Mouse (Mus musculus): ENCODE results near the gene Stox1.
"Not testable (repeated sequence)": the region's sequence is repeated elsewhere in the genome, so short reads cannot be mapped to it uniquely, and the experiment has no call there.

Gene Stox1

DNA sequence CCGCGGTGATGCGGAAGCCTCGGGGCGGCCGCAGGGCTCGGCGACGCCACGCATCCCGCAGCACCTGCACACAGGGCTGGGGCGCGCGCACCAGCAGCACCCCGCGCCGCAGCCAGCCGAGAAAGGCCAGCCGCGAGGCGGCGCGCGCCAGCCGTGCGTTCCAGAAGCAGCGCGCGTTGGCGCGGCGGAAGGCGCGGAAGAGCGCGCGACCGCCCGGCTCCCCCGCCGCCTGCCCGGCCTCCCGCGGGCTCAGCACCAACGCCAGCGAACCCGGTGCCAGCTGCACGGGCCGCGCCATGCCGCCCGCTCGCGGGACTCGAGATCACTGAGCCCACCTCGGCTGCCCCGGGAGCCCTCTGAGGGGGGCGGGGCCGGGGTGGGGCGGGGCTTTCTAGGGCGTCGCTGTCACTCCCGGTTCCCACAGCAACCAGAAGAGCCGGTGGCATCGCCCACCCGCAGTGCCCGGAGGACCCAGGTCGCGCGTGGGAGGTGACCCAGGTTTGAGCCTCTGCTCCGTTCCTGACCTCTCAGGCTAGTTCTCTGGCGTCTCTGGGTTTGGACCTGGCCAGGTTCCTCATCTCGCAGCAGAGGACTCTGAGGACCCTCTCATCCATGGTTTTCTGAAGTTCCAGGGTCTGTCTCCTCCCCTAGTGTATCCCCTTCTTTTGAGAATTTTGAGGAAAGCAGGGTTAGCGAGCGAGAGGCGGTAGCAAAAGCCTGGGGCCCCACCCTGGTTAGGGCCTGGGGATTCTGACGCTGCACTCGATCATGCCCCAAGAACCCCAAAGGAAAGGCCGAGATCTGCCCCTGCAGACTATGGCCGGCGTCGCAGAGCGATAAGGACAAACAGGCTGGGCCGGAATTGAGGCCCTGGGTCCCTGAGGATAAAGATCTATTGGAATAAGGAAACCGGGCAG, at the start of gene Stox1:
Stox1 (minus strand) TSS at position 358 of the 917 bp plus-strand sequence.
- DNase-seq (ENCODE audit: low spot score in 2 of 2), result peak; percentile 70 to 73

DNA sequence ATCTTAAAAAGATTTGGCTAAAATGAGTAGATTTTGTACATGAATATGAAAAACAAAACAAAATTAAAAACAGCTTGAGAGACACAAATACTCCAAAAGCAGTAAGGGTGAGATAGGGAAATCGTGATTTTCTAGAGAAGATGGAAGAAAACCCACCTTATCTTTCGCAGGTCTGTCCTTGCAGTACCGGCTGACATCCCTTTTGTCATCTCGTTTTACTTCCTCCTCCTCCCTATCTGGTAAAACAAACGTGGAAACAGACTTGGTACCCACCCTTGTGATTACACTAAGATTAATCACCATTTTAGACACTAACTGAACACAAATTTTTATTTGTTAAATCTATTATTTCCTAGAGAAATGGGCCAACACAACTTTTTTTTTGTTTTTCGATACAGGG, 24.9 kb upstream of the Stox1 start:
- no peak for DNase-seq (ENCODE audit: low spot score in 2 of 2)

DNA sequence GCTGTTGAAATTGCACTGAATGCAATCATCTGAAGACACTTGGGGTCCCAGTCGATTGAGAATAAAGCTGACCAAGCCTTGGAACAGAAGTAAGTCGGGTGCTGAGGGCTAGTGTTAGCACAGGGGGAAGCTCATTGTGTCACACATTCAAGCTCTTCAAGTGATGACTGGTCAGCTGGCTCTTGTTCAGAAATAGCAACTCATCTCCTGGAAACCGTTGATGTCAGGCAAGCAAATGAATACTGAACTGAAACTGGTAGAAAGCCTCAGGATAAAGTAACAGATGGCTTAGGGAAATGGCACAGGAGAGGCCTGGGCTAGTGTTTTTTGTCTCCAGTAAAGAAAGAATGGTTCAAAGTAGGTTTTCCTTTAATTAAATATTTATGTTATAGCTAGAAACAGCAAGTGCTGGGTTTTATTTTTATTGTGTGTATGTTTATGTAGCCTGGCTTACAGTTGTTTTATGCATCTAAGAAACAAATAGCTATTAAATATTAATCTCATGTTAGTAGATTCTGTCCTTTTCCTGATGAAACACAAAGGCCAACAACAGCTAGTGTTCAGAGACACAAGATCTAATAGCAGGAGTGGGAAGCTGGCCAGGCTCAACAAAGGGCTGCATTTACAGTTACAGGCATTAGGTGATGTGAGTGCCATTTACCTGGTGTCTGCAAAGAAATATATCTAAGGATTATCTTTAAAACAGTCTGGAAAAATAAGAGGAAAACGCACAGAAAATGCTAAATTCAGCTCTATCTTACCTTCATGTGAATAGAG, 14.2 kb upstream of the Stox1 start:
- peak in 1 of 2 experiments; percentile 57 for DNase-seq (ENCODE audit: low spot score in 2 of 2)

DNA sequence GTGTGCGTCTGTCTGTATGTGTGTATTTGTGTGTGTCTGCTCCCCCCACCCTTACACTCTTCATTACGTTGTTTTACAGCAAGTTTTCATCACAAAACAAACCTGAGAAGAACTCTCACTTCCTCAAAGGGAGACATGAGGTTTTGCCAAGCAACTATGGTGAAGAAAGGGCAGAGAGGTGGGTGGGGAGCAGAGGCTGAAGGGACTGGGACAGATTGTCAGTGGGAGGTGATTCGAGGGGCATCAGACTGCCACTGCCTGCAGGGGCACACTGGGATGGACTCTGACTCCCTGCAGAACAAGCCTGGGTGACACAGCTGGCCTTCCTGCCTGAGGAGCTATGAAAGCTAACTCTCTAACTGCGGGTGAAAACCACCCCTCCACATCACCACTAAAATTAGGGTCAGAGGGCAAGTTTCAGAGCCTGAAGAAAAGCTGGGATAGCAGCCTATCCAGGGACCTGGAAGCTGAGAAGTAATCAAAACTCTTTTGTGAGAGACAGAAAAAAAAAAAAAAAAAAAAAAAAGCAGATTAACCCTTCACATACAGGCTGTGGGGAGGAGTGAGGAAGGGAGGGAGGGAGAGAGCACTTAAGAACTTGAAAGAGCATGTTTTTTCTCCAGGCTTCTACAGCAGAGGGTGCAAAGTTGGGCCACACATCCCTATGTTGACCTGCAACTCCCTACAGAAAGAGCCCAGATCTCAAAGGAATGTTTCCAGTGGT, 11.2 kb upstream of the Stox1 start:
- no peak for DNase-seq (ENCODE audit: low spot score in 2 of 2)

DNA sequence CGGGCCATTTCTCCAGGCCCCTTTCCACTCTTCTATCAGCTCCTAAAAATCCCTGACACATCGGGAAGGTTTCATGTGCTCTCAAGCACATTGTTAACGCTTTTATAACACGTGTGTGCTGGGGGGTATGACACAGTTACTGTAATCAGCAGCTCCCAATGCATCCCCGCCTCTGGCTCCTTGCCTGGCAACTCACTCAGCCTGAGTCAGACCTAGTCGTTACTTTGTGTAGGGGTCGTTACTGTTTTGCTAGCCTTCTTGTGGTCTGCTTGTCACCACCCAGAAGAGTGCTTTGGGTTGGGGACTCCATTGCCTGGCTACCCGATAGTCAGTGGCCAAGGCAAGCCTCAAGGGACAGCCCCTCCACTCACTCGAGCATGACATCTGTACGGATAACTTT, 4.9 kb upstream of the Stox1 start:
- DNase-seq (ENCODE audit: low spot score in 2 of 2), result no peak

DNA sequence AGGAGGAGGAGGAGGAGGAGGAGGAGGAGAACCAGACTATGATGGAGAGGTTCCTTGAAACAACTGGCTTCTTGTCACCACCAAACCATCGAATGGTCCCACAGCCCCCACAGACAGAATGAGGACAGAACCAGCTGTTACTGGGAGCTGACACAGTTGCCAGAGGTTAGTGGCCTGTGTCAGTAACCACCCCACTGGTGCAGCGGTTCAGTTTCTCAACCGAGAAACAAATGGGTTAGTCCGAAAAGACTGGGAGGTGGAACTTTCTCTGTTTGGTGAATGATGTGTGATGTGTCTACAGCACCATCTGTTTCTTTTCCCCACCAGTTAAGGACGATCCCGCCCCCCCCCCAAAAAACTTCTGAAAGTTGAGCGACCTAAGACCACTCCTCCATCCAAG, 992 bp downstream of the Stox1 start:
- no peak for DNase-seq (ENCODE audit: low spot score in 2 of 2)

DNA sequence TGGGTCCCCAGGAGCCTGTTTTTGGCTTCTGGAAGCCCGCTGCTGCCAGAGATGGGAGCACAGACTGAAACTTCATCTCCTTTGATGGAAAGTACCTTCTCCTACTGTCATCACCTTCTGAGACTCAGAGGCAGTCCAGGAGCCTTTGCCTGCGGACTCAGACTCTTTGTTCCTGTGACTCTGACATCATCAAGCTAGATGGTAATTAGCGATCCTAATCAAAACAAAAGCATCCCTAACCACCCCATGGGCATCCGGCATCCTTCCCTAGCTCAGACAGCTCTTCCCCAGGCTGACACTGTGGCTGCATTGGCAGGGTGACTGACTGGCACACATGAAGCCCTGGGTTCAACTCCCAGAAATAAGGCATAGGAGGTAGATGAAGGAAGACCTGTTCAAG, 3.2 kb downstream of the Stox1 start:
- no peak for DNase-seq (ENCODE audit: low spot score in 2 of 2)

DNA sequence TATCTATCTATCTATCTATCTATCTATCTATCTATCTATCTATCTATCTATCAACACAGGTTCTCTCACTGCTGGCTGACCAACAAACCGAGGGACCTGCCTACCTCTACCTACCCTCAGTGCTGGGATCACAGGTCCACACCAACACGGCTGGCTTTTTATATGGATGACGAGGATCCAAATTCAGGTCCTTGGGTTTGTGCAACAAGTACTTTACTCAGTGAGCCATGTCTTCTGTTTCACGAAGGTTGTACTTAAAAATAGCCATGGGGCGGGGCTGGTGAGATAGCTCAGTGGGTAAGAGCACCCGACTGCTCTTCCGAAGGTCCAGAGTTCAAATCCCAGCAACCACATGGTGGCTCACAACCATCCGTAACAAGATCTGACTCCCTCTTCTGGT, 5.4 kb downstream of the Stox1 start:
- not testable (repeated sequence) for DNase-seq (ENCODE audit: low spot score in 2 of 2)

DNA sequence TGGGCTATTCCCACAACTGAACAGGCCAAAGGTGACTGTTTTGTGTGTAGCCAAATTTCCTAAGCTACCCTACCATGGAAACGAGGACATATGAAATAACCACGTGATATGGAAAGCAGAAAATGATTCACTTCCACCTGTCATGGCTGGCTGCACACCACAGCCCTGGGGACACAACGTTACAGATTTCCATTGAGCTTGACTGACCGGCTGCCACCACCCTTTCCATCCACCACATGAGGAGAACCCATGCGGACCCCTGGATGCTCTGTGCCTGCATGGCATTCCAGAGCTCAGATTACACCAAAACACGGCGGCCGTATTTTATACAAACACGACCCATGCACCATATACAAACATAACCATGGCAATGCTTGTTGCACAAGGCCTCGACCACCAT, 12.5 kb downstream of the Stox1 start:
- DNase-seq (ENCODE audit: low spot score in 2 of 2), result no peak

DNA sequence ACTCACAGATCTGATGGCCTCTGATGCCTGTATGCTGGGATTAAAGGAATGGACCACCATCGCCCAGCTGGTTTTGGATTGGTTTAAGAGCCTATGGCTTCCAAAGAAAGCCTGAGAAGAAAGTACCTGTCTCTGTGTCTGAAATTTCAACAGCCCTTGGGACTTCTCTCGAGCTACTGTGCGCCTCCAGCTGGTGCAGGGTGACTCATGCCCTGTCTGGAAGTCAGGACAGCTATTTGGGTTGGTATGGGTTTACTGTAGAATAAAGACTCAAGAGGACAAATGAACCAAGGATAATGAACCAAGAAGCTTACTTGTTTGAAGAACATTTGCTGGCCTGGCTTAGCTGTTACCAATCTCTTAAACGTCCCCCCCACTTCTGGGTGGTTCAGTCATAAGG, 22.3 kb downstream of the Stox1 start:
- DNase-seq (ENCODE audit: low spot score in 2 of 2), result no peak

DNA sequence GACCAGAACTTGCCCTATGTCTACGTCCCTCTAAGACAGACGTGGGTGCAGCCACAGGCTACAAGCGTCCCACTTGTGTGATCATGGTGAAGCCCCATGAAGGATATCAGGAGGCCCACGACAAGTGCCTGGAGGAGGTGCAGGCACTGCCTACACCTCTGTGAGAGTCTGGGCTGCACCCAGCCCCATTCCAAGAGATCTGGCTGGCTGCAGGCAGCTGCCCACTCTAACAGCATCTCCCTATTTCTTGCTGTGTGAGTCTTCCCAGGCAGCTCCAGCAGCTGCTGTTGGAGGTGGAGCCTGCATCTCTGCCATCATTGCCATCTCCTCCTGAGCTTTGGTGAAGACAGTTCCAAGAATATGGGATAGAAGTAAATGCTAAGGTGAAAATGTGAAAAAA, 23.5 kb downstream of the Stox1 start:
- no peak for DNase-seq (ENCODE audit: low spot score in 2 of 2)

DNA sequence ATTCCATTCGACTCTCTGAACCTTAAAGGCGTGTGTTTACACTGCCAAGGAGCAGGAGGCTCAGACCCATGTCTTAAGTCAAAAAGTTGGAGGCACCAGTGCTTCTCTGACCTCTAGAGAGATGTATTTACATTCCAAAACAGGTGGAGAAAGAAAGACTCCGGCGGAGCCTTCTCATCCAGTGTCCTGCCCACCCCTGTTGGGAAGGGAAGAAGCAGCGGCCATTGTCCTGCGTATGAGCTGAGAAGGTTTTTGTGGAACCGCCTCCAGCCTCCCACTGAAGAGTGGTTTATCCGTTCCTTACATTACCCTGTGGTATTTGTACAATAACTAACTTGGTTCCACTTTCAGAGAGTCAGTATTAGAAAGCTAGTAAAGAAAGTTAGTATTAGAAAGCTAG, 33.2 kb downstream of the Stox1 start:
- DNase-seq (ENCODE audit: low spot score in 2 of 2), result no peak

DNA sequence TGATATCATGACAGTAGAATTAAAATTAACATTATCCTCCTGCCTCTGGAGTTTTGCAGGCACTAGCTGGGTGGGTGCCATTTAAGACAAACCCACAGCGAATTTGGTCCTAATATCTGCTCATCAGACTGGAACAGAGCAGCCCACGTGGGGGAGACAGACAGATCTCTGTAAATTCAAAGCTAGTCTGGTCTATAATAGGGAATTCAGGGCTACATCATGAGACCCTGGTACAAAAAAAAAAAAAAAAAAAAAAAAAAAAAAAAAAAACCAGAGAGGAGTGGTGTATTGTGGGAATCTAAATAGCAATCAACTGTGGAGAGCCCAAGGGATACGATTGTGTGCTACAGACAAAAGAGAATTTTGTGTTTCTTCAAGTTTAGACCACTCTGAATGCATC, 33.7 kb downstream of the Stox1 start:
- DNase-seq (ENCODE audit: low spot score in 2 of 2), result no peak

DNA sequence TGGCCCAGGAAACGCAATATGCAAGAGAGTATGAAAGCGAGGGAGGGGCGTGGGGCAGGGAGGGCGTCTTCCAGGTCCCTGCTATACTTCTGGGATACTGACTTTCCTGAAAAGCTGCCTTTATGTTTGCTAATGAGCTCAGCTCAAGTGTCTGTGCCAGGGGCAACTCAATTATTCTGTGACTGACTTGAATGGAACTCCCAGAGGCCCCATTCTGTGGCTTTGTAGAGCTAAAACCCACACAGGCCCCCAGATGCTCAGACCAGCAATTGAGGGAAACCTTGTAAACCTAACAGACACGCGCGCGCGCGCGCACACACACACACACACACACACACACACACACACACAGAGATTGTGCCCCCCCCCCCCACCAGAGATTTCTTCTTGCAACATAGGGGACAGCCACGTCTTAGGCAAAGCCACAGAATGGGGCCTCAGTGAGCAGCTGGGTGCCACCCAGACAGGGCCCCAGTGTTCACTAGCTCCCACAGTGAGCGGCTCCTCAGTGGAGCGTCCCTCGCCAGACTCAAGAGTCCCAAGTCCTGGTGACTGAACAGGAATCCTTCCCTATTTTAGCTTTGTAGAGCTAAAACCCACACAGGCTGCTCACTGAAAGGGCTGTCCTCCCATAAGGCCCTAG, 38.8 kb downstream of the Stox1 start:
- DNase-seq (ENCODE audit: low spot score in 2 of 2), result no peak

DNA sequence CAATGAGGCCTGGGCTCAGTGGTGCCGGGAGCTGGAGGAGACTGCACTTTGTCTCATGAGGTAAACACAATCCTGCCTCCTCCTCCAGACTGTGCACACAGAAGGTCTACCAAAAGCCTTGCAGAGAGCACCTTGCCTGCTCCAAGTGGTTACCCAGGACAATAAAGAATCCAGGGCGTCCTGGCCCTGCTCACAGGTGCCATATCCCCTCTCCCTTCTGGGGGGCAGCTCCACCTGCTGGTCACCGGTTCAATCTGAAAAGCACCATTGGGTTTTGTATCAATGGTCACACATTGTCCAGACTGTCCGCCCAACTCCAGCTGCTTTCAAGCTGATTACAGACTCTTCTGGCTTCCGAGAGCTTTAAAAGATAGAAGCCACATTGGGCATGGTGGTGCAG, 42.9 kb downstream of the Stox1 start:
- no peak for DNase-seq (ENCODE audit: low spot score in 2 of 2)

DNA sequence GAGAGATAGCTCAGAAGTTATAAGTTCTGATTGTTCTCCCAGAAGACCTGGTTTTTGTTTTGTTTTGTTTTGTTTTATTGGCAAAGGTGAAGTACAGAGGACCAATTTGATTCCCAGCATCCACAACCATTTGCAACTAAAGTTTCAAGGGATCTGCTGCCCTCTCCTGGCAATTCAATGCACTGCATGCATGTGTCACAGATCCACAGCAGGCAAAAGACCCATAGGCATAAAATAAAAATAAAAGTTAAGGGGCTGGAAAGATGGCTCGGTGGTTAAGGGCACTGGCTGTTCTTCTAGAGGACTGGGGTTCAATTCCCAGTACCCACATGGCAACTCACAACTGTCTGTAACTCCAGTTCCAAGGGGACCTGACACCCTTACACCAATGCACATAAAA, 46.1 kb downstream of the Stox1 start:
- no peak for DNase-seq (ENCODE audit: low spot score in 2 of 2)

DNA sequence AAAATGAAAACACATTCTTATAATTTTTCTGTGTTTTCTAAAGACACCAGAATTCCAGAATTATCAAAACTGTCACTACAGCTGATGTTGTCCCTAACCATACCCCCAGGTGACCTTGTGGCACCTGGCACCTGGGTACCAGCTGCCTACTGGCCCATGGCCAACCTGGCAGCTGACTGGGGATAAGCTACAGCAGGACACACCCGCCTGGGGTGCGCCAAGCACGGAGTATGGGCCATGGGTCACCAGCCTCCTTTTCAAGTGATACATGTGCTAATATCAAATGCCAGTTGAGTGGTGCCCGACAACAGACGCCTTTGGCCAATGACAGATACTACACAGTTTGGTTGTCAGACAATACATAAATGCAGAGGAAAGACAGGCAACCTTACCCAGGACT, 48.6 kb downstream of the Stox1 start:
- no peak for DNase-seq (ENCODE audit: low spot score in 2 of 2)

DNA sequence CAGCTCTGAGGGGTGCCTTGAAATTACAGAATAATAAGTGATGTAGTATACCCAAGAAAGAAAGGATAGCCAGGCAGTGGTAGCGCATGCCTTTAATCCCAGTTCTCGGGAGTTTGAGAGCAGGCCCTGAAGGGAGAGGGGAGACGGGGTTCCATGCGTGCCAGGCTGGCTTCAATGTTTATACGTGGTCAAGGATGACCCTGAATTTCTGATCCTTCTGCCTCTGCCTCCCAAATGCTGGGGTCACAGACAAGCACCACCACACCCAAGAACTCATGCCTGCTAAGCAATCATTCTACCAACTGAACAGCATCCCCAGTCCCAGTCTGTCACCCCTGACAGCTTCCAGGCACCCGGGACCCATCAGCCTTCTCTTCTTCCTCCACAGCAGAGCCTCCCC, 49.7 kb downstream of the Stox1 start:
- DNase-seq (ENCODE audit: low spot score in 2 of 2), result no peak

DNA sequence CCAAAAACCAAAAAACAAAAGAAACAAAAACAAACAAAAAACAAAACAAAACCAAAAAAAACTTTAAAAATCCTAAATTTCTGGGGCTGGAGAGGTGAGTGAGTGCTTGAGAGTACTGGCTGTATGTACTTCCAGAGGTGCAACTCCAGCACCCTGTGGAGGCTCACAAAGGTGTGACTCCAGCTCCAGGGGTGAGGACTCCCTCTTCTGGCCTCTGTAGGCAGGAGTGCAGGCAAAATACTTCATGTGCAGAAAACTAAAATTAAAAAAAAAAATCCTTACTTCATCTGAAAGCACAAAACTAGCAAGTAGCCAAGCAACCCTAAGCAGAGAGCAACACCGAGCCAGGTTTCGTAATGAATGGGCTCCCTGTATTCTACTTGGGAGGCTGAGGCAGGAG, 53.6 kb downstream of the Stox1 start:
- no peak for DNase-seq (ENCODE audit: low spot score in 2 of 2)

DNA sequence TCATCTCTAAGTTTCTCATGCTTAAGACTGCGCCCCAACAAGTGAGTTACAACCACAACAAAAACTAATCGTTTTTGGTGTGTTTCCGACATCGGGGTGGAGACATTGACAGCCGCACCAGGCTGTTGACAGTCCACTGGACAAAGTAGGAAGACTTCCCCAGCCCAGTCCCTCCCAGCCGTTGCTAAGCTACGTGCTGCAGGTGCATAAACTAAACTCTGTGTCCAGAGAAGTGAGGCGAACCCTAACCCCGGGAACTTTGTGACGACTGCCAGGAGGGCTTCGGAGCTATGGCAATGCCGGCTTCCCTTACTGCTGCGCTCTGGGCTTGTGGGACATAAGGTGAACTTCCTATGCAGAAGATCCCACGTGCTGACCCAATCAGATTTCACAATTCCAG, 56.7 kb downstream of the Stox1 start:
- no peak for DNase-seq (ENCODE audit: low spot score in 2 of 2)

DNA sequence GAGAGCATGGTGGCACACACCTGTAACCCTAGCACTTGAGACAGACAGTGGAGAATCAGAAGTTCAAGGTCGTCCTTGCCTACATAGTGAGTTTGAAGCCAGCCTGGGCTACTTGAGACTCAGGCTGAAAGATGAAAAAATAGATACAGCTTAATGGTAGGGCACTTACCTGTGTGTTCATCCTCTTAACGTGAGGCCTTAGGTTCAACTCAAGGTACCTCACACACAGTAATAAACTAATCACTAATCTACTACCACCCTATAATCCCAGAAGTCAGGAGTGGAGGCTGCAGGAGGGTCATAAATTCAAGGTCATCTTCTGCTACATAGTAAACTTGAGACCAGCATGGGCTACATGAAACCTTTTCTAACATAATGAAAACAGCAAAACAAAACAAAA, 57.5 kb downstream of the Stox1 start:
- no peak for DNase-seq (ENCODE audit: low spot score in 2 of 2)

DNA sequence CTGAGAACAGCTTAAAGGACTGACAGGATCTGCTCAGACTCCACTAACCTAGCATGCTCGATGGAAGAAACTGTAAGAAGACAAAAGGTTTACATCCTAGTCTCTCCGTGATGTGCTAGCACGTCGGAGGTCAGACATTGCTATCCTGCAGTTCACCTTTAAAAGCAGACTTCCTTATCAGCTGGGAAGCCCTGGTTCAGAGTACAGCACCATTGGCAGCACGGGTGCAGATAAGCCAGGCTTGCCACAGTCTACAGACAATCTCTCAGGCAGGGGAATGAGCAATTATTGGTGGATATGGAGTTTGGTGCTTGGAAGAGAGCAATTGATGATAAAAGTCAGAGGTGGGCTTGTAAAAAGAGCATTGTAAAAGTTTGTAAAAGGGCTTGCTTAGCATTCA, 57.9 kb downstream of the Stox1 start:
- no peak for DNase-seq (ENCODE audit: low spot score in 2 of 2)

Measured in right cerebral cortex, postnatal 10 days (tissue).